Mouse (Mus musculus): ENCODE results near the gene Ak7.

GRCm38 (mm10) chr12:105808945-105809344, 103.2 kb downstream of the Ak7 start:
- TF ChIP-seq POLR2A (IDR thresholded peaks at IDR 0.05; ENCODE audit: extremely low read depth, insufficient read depth, low read length), result no peak
- no peak for TF ChIP-seq CTCF (IDR thresholded peaks at IDR 0.05; ENCODE audit: extremely low read depth, insufficient read depth, low read length)
